Mouse (Mus musculus): ENCODE results near the gene Kmt2b. TPM values are rescaled to one million over a fixed set of nuclear protein-coding genes. Genes with fewer than 3 reads are reported as not detected.

Gene Kmt2b
- polyA plus RNA-seq, 1 experiment, result 40.1 TPM

DNA sequence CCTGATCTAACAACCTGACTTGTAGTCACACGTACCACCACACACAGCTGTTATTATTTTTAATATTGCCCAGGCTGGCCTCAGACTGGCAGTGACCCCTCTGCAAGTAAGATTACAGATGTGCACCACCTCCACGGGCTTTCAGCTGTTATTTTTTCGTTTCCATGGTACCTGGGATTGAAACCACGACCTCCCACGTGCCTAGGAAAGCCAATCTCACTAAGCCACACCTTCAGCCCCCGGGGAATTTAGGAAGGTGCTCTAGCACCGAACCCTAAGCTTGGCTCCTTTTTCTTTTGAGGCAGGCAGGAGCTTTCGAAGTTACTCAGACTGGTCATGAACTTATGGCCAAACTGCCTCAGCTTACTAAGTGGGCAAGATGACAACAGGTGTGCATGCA lies 15.9 kb upstream of the Kmt2b start:
- TF ChIP-seq POLR2A (IDR thresholded peaks at IDR 0.05; ENCODE audit: low read depth, low read length) (no peak), CTCF (IDR thresholded peaks at IDR 0.05; ENCODE audit: borderline replicate concordance, insufficient read depth, low read length) (no peak)
- no peaks in the 10 kb centered on the region for H3K4me1 ChIP-seq (ENCODE audit: control insufficient read depth, insufficient read depth, low read length)

DNA sequence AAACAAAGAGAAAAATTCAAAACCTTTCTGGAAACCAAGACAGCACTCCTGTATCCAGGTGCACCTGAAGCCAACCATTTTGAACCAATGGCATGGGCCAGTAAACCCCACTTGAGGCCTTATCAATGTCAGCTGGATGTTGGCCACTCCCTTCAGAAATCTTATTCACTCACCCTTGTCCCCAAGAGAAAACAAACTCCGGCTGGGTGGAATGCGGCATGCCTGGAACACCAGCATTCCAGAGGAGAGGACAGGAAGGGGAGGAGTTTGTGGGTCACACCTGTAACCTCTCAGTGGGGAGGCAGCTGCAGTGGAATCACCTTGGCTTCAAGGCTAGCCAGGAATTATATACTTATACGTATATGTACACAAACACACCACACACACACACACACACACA lies 14.1 kb upstream of the Kmt2b start:
- Histone ChIP-seq H3K4me3 (ENCODE audit: insufficient read depth, low read length) (no peak overlapping the region), H3K4me1 (ENCODE audit: control insufficient read depth, insufficient read depth, low read length) (no peaks in the 10 kb centered on the region), H3K27ac (ENCODE audit: insufficient read depth, low read length) (no peak overlapping the region)
- no peak for TF ChIP-seq CTCF (IDR thresholded peaks at IDR 0.05; ENCODE audit: borderline replicate concordance, insufficient read depth, low read length)
- no peak for TF ChIP-seq POLR2A (IDR thresholded peaks at IDR 0.05; ENCODE audit: low read depth, low read length)

More for the DNA sequence above, 15.9 kb upstream of the Kmt2b start:
- Histone ChIP-seq H3K27ac (ENCODE audit: insufficient read depth, low read length) (no peak overlapping the region), H3K4me3 (ENCODE audit: insufficient read depth, low read length) (no peak overlapping the region)

DNA sequence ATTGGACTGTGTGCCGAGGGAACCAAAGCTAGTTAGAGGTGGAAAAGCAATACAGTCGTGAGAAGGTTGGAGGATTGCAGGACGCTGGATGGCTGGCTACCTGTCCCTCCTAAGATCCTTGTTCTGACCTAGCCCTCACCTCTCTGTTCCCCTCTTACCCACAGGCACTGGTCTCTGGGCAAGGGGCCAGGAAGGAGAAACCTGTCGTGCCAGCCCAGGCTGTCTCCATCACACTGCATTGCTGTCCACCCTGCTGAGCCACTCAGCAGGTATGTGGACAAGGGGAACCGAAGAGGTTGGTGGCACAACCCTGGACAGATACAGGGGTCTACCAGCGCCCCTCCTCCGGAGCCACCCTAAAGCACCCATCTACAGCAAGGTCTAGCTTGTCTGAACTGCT lies 12.1 kb upstream of the Kmt2b start:
- Histone ChIP-seq H3K27ac (ENCODE audit: insufficient read depth, low read length) (no peak overlapping the region), H3K4me3 (ENCODE audit: insufficient read depth, low read length) (no peak overlapping the region), H3K4me1 (ENCODE audit: control insufficient read depth, insufficient read depth, low read length) (no peaks in the 10 kb centered on the region)
- no peak for TF ChIP-seq POLR2A (IDR thresholded peaks at IDR 0.05; ENCODE audit: low read depth, low read length)
- no peak for TF ChIP-seq CTCF (IDR thresholded peaks at IDR 0.05; ENCODE audit: borderline replicate concordance, insufficient read depth, low read length)

DNA sequence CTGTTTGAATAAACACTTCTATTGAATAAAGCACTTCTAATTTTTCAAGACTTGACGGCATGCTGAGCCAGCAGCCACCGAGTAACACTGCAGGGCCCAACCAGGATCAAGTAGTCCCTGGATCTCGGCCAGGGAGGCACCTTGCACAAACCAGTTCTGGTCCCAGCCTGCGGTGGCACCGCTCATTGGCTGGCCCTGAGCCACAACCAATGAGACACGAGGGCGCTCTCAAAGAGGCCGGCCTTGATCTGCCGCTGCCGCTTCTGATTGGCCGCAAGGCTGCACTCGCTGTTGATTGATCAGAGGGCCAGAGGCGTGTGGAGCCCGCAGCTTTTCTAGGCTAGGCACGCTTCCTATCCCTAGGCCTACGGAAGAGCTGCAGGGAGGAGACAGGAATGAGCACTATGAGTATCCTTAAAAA lies 11.4 kb upstream of the Kmt2b start:
- Histone ChIP-seq H3K4me1 (ENCODE audit: control insufficient read depth, insufficient read depth, low read length) (no peaks in the 10 kb centered on the region), H3K4me3 (ENCODE audit: insufficient read depth, low read length) (no peak overlapping the region), H3K27ac (ENCODE audit: insufficient read depth, low read length) (no peak overlapping the region)
- no peak for TF ChIP-seq CTCF (IDR thresholded peaks at IDR 0.05; ENCODE audit: borderline replicate concordance, insufficient read depth, low read length)
- TF ChIP-seq POLR2A (IDR thresholded peaks at IDR 0.05; ENCODE audit: low read depth, low read length), result no peak

DNA sequence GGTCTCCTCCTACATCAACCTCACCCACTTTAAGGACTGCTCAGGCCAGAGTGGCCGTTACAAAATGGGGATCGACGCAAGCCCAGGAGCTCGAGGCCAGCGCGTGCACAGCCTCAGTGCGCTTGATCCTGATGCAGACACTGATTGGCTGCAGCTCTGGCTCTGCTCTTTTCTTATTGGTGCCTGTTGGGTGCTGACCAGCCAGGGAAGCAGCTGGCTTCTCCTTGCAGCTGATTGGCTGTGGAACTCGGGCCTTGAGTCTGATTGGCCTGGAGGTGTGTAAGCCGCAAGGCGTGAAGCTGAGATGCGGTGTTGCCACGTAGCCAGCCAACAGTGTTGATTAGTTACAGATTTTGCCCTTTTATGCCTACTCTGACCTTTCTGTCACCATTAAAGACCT lies 10.3 kb upstream of the Kmt2b start, which contains the start of gene Zbtb32:
TSS of gene Zbtb32 (minus strand) at position 124 of the 400 bp plus-strand sequence.
- Histone ChIP-seq H3K4me1 (ENCODE audit: control insufficient read depth, insufficient read depth, low read length) (no peaks in the 10 kb centered on the region), H3K27ac (ENCODE audit: insufficient read depth, low read length) (no peak within 1 kb of the TSS), H3K4me3 (ENCODE audit: insufficient read depth, low read length) (no peak within 1 kb of the TSS)
- no peak for TF ChIP-seq CTCF (IDR thresholded peaks at IDR 0.05; ENCODE audit: borderline replicate concordance, insufficient read depth, low read length)
- no peak for TF ChIP-seq POLR2A (IDR thresholded peaks at IDR 0.05; ENCODE audit: low read depth, low read length)

DNA sequence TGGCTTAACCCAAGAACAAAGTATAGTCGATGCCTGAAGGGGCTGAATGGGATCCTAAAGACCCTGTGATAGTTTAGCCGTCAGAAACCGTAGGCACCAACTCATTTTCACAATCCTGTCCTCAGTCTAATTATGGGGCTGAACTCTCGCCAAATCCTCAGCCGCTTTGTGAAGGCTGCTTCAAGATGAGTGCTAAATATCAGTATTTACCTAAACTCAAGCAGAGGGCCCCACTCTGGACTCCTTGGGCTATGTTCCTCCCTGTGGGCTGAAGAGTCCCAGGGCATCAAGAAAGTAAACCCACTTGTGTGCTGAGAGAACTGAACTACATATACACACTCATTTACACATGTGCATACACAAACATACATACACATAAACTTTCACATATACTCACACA lies 8.3 kb upstream of the Kmt2b start:
- Histone ChIP-seq H3K4me3 (ENCODE audit: insufficient read depth, low read length) (no peak overlapping the region), H3K4me1 (ENCODE audit: control insufficient read depth, insufficient read depth, low read length) (no peaks in the 10 kb centered on the region), H3K27ac (ENCODE audit: insufficient read depth, low read length) (no peak overlapping the region)
- TF ChIP-seq POLR2A (IDR thresholded peaks at IDR 0.05; ENCODE audit: low read depth, low read length) (no peak), CTCF (IDR thresholded peaks at IDR 0.05; ENCODE audit: borderline replicate concordance, insufficient read depth, low read length) (no peak)

DNA sequence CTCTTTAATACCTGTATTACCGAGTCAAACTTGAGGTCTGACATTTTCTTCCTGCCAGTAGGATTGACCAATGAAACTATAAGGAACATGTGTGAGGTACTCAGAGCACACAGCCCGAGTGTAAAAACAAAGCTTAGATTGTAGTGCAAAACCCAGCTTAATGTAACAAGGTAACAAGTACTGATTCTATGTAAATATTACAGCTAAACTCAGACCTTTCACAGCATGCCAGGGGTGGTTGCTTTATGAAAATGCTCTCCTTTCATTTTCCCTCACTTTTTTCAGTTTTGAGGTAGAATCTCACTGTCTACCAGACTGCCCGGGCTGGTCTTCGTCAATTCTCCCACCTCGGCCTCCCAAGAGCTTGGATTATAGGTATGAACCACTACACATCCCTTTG lies 7.6 kb upstream of the Kmt2b start:
- TF ChIP-seq CTCF (IDR thresholded peaks at IDR 0.05; ENCODE audit: borderline replicate concordance, insufficient read depth, low read length) (no peak), POLR2A (IDR thresholded peaks at IDR 0.05; ENCODE audit: low read depth, low read length) (no peak)
- Histone ChIP-seq H3K4me1 (ENCODE audit: control insufficient read depth, insufficient read depth, low read length) (no peaks in the 10 kb centered on the region), H3K4me3 (ENCODE audit: insufficient read depth, low read length) (no peak overlapping the region), H3K27ac (ENCODE audit: insufficient read depth, low read length) (no peak overlapping the region)

DNA sequence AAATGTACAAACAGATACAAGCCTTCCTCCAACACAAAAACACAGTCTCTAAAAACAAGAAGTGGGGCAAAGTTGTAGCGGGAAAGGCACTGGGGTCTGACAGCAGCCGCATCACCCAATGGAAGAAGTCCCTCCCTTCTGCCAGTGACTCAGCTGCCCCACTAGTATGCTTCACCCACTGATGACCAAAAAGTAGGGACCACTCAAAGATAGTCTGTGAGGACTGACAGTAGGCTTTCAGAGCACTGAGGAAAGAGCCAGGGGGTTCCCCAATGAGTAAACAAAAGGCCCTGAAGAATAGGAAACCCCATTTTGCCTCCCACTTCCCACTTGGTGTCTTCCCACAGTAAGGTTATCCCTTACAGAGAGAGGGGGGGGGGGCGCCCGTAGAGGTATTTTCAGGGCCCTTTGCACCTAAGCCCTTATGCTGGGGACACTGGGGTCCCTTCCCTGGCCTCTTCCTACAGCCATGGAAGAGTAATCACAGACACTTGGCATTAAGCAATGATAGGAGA lies 6.0 kb upstream of the Kmt2b start:
- no peak overlapping the region for H3K27ac ChIP-seq (ENCODE audit: insufficient read depth, low read length)
- TF ChIP-seq CTCF (IDR thresholded peaks at IDR 0.05; ENCODE audit: borderline replicate concordance, insufficient read depth, low read length) (no peak), POLR2A (IDR thresholded peaks at IDR 0.05; ENCODE audit: low read depth, low read length) (no peak)
- no peak overlapping the region for H3K4me3 ChIP-seq (ENCODE audit: insufficient read depth, low read length)
- H3K4me1 ChIP-seq (ENCODE audit: control insufficient read depth, insufficient read depth, low read length), result no peaks in the 10 kb centered on the region

DNA sequence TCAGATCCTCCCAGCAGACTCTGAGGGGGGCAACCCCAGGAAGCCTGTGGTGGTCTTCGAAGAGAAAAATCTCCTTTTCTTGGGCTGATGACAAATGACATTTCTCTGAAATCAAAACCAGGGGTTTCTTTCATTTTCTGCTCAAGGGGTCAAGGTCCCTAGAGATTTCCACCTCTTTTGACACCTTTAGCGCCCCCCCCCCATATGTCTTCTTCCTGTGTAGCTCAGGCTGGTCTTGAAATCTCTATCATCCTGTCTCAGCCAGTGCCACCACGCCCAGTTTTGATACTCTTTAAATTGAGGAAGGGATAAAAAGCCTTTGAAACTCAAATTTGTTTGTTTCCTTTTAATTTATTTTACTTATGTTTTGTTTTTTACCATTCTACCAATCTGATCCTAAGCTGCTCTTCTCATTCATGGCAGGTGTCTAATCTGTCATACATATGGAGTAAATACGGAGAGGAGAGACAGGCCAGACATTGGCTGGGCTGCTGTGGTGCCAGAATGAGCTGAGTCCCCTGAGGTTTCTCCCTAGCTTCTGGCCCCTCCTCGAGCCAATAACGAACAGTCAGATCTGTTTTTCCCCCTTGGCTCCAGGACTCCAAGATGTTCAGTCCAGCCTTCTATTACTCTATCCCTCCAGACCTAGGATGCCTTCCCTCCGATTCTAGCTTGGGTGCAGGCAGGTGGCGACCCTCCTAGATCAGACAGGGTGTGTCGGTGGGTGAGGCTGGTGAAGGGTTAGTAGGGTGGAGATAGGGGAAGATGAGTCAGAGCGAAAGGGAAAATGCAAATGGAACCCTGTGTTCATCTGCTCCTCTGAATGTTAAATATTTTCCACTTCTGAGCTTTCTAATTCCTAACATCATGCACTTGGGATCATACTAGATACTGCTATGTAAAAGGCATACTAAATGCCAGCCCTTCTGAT lies 5.3 kb upstream of the Kmt2b start:
- no peak for TF ChIP-seq CTCF (IDR thresholded peaks at IDR 0.05; ENCODE audit: borderline replicate concordance, insufficient read depth, low read length)
- no peak for TF ChIP-seq POLR2A (IDR thresholded peaks at IDR 0.05; ENCODE audit: low read depth, low read length)
- H3K4me3 ChIP-seq (ENCODE audit: insufficient read depth, low read length), result no peak overlapping the region
- H3K4me1 ChIP-seq (ENCODE audit: control insufficient read depth, insufficient read depth, low read length), result no peaks in the 10 kb centered on the region
- no peak overlapping the region for H3K27ac ChIP-seq (ENCODE audit: insufficient read depth, low read length)

DNA sequence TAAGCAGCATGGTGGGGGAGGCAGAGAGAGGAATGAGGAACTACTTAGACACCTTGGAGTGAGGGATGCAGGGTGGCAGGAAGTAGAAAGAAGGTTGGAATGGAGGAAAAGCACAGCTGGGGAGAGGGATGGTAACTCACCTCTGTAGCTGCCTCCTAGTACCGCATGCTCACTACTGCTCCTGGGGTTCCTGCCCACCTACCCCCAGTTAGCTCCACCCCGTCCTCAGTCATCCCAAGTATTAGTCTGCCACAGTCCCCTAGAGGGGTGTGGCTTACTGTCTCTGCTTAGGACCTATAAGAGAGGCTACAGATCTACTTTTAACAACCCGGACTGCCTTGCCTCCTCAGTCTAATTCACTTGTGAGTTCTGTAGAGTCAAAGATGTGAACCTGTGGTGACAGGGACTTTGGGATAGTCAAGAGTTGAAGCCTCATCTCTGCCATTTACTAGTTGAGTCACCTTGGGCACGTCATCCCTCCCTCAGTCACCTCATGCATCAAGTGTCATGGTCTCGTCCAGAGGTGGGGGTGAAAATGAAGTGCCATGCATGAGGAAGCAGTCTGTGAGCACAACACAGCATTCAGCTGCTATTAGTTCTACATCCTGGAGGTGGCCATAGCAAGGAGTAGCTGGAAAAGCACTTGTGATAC lies 4.4 kb upstream of the Kmt2b start:
- Histone ChIP-seq H3K4me3 (ENCODE audit: insufficient read depth, low read length) (no peak overlapping the region), H3K27ac (ENCODE audit: insufficient read depth, low read length) (no peak overlapping the region), H3K4me1 (ENCODE audit: control insufficient read depth, insufficient read depth, low read length) (no peaks in the 10 kb centered on the region)
- no peak for TF ChIP-seq POLR2A (IDR thresholded peaks at IDR 0.05; ENCODE audit: low read depth, low read length)
- no peak for TF ChIP-seq CTCF (IDR thresholded peaks at IDR 0.05; ENCODE audit: borderline replicate concordance, insufficient read depth, low read length)
